ENCODE assay signal across 24 mouse cellular contexts in the genomic region with DNA sequence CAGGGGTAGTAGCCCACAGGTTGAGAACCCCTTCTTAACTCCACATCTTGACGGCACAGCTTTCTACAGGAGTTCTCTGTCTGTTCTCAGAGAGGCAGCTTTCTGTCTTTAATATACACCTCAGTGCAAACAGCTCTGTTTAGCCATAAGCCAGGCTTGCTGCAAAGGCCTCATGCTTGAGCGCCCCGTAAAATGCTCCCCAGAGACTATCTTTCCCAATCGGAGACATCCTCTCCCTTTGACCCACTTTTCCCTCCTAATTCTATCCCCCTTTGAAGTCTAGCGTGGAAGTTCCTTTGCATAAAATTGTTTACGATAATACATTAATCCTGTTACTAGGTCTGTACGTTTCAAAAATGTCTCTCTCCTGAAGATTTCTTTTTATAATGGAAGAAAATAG.
DNase-seq lines count a peak whose midpoint lies in the region; ATAC-seq and TF ChIP-seq lines count a peak whose summit lies in the region.
"Had no signal": no experiment of that assay in that cellular context is flagged by ENCODE, and none has a peak within 500 bp of the region (broad histone marks: within the 10 kb centered on the region; RNA-seq: fewer than 3 reads in every experiment).

No protein-coding gene starts in this region.

- peak; percentile 9 for DNase-seq in embryonic facial prominence, embryonic 14.5 days (ENCODE audit: low spot score)
- no peak for DNase-seq in embryonic facial prominence, embryonic 10.5 days (ENCODE audit: low spot score)
- DNase-seq in kidney, postnatal 0 days (ENCODE audit: low spot score), result peak; percentile 50
- no peak for DNase-seq in kidney, postnatal 25 days
- no peak for DNase-seq in midbrain, embryonic 11.5 days (ENCODE audit: low spot score, missing footprints)
- DNase-seq: adrenal gland, postnatal 14 days; cerebellum, adult 8-10 months; cerebellum, postnatal 36 days; gastrocnemius, adult 2 months; gastrocnemius, postnatal 25 days; heart, postnatal 10 days; heart, postnatal 4 days had no signal

- no peak overlapping the region for H3K27ac ChIP-seq in embryonic facial prominence, embryonic 14.5 days (replicated peaks; ENCODE audit: low read depth, low read length)
- no peak overlapping the region for H3K27ac ChIP-seq in embryonic facial prominence, embryonic 10.5 days (replicated peaks)
- no peak overlapping the region for H3K27ac ChIP-seq in kidney, postnatal 0 days
- peak overlapping the region; percentile 2; the same call in 1 of the 2 replicates for H3K27ac ChIP-seq in midbrain, embryonic 16.5 days (ENCODE audit: low read length)
- H3K27ac ChIP-seq in midbrain, embryonic 11.5 days (ENCODE audit: low read depth, low read length), result no peak overlapping the region
- H3K27ac ChIP-seq: embryonic facial prominence, embryonic 15.5 days; forebrain, embryonic 10.5 days; gastrocnemius, adult 2 months; heart, embryonic 10.5 days; hindbrain, embryonic 12.5 days; intestine, embryonic 15.5 days had no signal

- no peak overlapping the region for H3K4me2 ChIP-seq in embryonic facial prominence, embryonic 14.5 days (ENCODE audit: low read depth, low read length)
- H3K4me2 ChIP-seq in kidney, postnatal 0 days (ENCODE audit: low read length), result no peak overlapping the region
- no peak overlapping the region for H3K4me2 ChIP-seq in midbrain, embryonic 16.5 days (ENCODE audit: low read length)
- H3K4me2 ChIP-seq in midbrain, embryonic 11.5 days, result no peak overlapping the region
- H3K4me2 ChIP-seq: embryonic facial prominence, embryonic 15.5 days; hindbrain, embryonic 12.5 days; intestine, embryonic 15.5 days had no signal

- 66% methylated on average over 7 of the region's 7 CpGs for WGBS in embryonic facial prominence, embryonic 14.5 days
- WGBS in embryonic facial prominence, embryonic 10.5 days, result 88% methylated on average over 7 of the region's 7 CpGs
- WGBS in kidney, postnatal 0 days, result 51% methylated on average over 7 of the region's 7 CpGs
- WGBS in midbrain, embryonic 16.5 days, result 48% methylated on average over 7 of the region's 7 CpGs
- 77% methylated on average over 7 of the region's 7 CpGs for WGBS in midbrain, embryonic 11.5 days

- no peaks in the 10 kb centered on the region for H3K4me1 ChIP-seq in embryonic facial prominence, embryonic 14.5 days (ENCODE audit: control insufficient read depth, insufficient read depth, low read length)
- H3K4me1 ChIP-seq in embryonic facial prominence, embryonic 10.5 days, result no peaks in the 10 kb centered on the region
- no peaks in the 10 kb centered on the region for H3K4me1 ChIP-seq in kidney, postnatal 0 days (replicated peaks; ENCODE audit: insufficient read depth, low read length)
- peaks cover 2% of the 10 kb centered on the region; the same call in 1 of the 2 replicates for H3K4me1 ChIP-seq in midbrain, embryonic 16.5 days (ENCODE audit: control insufficient read depth, insufficient read depth, low read length)
- no peaks in the 10 kb centered on the region for H3K4me1 ChIP-seq in midbrain, embryonic 11.5 days (ENCODE audit: control insufficient read depth, insufficient read depth, low read length)
- H3K4me1 ChIP-seq: embryonic facial prominence, embryonic 15.5 days; forebrain, embryonic 10.5 days; hindbrain, embryonic 12.5 days; intestine, embryonic 15.5 days had no signal

- no peak overlapping the region for H3K9ac ChIP-seq in embryonic facial prominence, embryonic 14.5 days (ENCODE audit: low read depth, low read length)
- H3K9ac ChIP-seq in kidney, postnatal 0 days (ENCODE audit: low read depth, low read length), result no peak overlapping the region
- no peak overlapping the region for H3K9ac ChIP-seq in midbrain, embryonic 16.5 days (ENCODE audit: low read depth, low read length)
- H3K9ac ChIP-seq in midbrain, embryonic 11.5 days (ENCODE audit: low read length), result no peak overlapping the region
- H3K9ac ChIP-seq: embryonic facial prominence, embryonic 15.5 days; hindbrain, embryonic 12.5 days; intestine, embryonic 15.5 days had no signal

- no peak for TF ChIP-seq CTCF in kidney, postnatal 0 days (IDR thresholded peaks at IDR 0.05; ENCODE audit: low read depth)

- H3K27me3 ChIP-seq in embryonic facial prominence, embryonic 14.5 days (replicated peaks; ENCODE audit: control insufficient read depth, insufficient read depth, low read length), result no peaks in the 10 kb centered on the region
- H3K27me3 ChIP-seq in embryonic facial prominence, embryonic 10.5 days (replicated peaks; ENCODE audit: low read depth, poor library complexity, severe bottlenecking), result no peaks in the 10 kb centered on the region
- no peaks in the 10 kb centered on the region for H3K27me3 ChIP-seq in kidney, postnatal 0 days (ENCODE audit: insufficient read depth, low read length)
- H3K27me3 ChIP-seq in midbrain, embryonic 16.5 days (ENCODE audit: control insufficient read depth, insufficient read depth, low read depth, low read length), result no peaks in the 10 kb centered on the region
- H3K27me3 ChIP-seq in midbrain, embryonic 11.5 days (ENCODE audit: control insufficient read depth, insufficient read depth, low read length), result no peaks in the 10 kb centered on the region
- H3K27me3 ChIP-seq: CH12.LX; embryonic facial prominence, embryonic 15.5 days; hindbrain, embryonic 12.5 days; intestine, embryonic 15.5 days; Patski had no signal

- no peak for ATAC-seq in embryonic facial prominence, embryonic 14.5 days (ENCODE audit: low read depth)
- no peak for ATAC-seq in kidney, postnatal 0 days (replicated peaks; ENCODE audit: low FRiP score, low read depth)
- no peak for ATAC-seq in midbrain, embryonic 16.5 days
- ATAC-seq in midbrain, embryonic 11.5 days (ENCODE audit: low FRiP score), result no peak
- ATAC-seq in monocyte, adult 5-6 weeks (replicated peaks; ENCODE audit: insufficient number of reproducible peaks, low FRiP score, low TSS enrichment, poor library complexity, severe bottlenecking), result no peak
- ATAC-seq: activated CD4-positive, CD25-positive, alpha-beta regulatory T cell, adult 4 months; forebrain, embryonic 16.5 days; intestine, embryonic 15.5 days; Patski had no signal

- H3K4me3 ChIP-seq in embryonic facial prominence, embryonic 14.5 days (ENCODE audit: low read depth, low read length), result no peak overlapping the region
- H3K4me3 ChIP-seq in embryonic facial prominence, embryonic 10.5 days, result no peak overlapping the region
- H3K4me3 ChIP-seq in kidney, postnatal 0 days (replicated peaks; ENCODE audit: low read depth, low read length), result no peak overlapping the region
- no peak overlapping the region for H3K4me3 ChIP-seq in midbrain, embryonic 16.5 days (ENCODE audit: low read depth, low read length)
- H3K4me3 ChIP-seq in midbrain, embryonic 11.5 days (ENCODE audit: low read depth, low read length), result no peak overlapping the region
- H3K4me3 ChIP-seq: embryonic facial prominence, embryonic 15.5 days; erythroblast, embryonic 14.5 days; forebrain, embryonic 10.5 days; gastrocnemius, adult 2 months; heart, embryonic 10.5 days; hindbrain, embryonic 12.5 days; intestine, embryonic 15.5 days had no signal

- H3K9me3 ChIP-seq in embryonic facial prominence, embryonic 14.5 days (ENCODE audit: control insufficient read depth, low read length), result no peaks in the 10 kb centered on the region
- no peaks in the 10 kb centered on the region for H3K9me3 ChIP-seq in embryonic facial prominence, embryonic 10.5 days
- no peaks in the 10 kb centered on the region for H3K9me3 ChIP-seq in kidney, postnatal 0 days (replicated peaks; ENCODE audit: low read length)
- H3K9me3 ChIP-seq in midbrain, embryonic 16.5 days (replicated peaks; ENCODE audit: control insufficient read depth, low read length, poor library complexity, severe bottlenecking), result no peaks in the 10 kb centered on the region
- H3K9me3 ChIP-seq in midbrain, embryonic 11.5 days (ENCODE audit: control insufficient read depth, low read length), result no peaks in the 10 kb centered on the region
- H3K9me3 ChIP-seq: embryonic facial prominence, embryonic 15.5 days; forebrain, embryonic 10.5 days; heart, embryonic 10.5 days; hindbrain, embryonic 12.5 days; intestine, embryonic 15.5 days had no signal

- no peaks in the 10 kb centered on the region for H3K36me3 ChIP-seq in embryonic facial prominence, embryonic 14.5 days (ENCODE audit: control insufficient read depth, insufficient read depth, low read length)
- no peaks in the 10 kb centered on the region for H3K36me3 ChIP-seq in embryonic facial prominence, embryonic 10.5 days (replicated peaks)
- H3K36me3 ChIP-seq in kidney, postnatal 0 days (ENCODE audit: insufficient read depth, low read length), result no peaks in the 10 kb centered on the region
- H3K36me3 ChIP-seq in midbrain, embryonic 16.5 days (ENCODE audit: control insufficient read depth, insufficient read depth, low read length), result no peaks in the 10 kb centered on the region
- no peaks in the 10 kb centered on the region for H3K36me3 ChIP-seq in midbrain, embryonic 11.5 days (ENCODE audit: control insufficient read depth, insufficient read depth, low read length)
- H3K36me3 ChIP-seq: embryonic facial prominence, embryonic 15.5 days; forebrain, embryonic 10.5 days; heart, embryonic 10.5 days; hindbrain, embryonic 12.5 days; intestine, embryonic 15.5 days had no signal

Comparison
In these comparisons a context has a peak if more than half of its experiments do, and no peak if none do; other contexts are left out.
1. DNase-seq: peak in embryonic facial prominence, embryonic 14.5 days (single experiment) and kidney, postnatal 0 days (single experiment); none in embryonic facial prominence, embryonic 10.5 days (single experiment), kidney, postnatal 25 days (0 of 2) and midbrain, embryonic 11.5 days (single experiment).